Mouse (Mus musculus): ENCODE results near the gene Riok2. TPM values are rescaled to one million over a fixed set of nuclear protein-coding genes. Genes with fewer than 3 reads are reported as not detected.
"Not testable (repeated sequence)": the region's sequence is repeated elsewhere in the genome, so short reads cannot be mapped to it uniquely, and the experiment has no call there.

Gene Riok2
- 24.0 and 26.2 TPM in 2 replicates for polyA plus RNA-seq (2014; fragmentation: Nextera tagmentation; extraction: Ambion mirVana)

- Histone ChIP-seq H3K36me3 (ENCODE audit: control insufficient read depth, insufficient read depth, low read length) (peaks cover 12% of the 10 kb centered on the region), H3K27me3 (ENCODE audit: control insufficient read depth, insufficient read depth, low read length) (no peaks in the 10 kb centered on the region), H3K4me3 (replicated peaks; ENCODE audit: low read depth, low read length) (peak within 1 kb of the TSS; percentile 48), H3K4me1 (ENCODE audit: control insufficient read depth, insufficient read depth, low read length) (peaks cover 11% of the 10 kb centered on the region), H3K27ac (replicated peaks; ENCODE audit: low read depth, low read length) (peak within 1 kb of the TSS; percentile 80), H3K4me2 (ENCODE audit: low read length) (peak within 1 kb of the TSS; percentile 66), H3K9ac (replicated peaks; ENCODE audit: low read length) (peak within 1 kb of the TSS; percentile 70), H3K9me3 (ENCODE audit: control insufficient read depth, low read length) (no peaks in the 10 kb centered on the region)
- peak; percentile 99 for ATAC-seq (ENCODE audit: low FRiP score, low TSS enrichment)
- WGBS, result under 1% methylated on average over 48 of the region's 48 CpGs
- DNase-seq, result peak; percentile 99
Observed at GRCm38 (mm10) chr17:17373918-17374910, at the start of gene Riok2. TSS of gene Riok2 (plus strand) at chr17:17374309.

DNA sequence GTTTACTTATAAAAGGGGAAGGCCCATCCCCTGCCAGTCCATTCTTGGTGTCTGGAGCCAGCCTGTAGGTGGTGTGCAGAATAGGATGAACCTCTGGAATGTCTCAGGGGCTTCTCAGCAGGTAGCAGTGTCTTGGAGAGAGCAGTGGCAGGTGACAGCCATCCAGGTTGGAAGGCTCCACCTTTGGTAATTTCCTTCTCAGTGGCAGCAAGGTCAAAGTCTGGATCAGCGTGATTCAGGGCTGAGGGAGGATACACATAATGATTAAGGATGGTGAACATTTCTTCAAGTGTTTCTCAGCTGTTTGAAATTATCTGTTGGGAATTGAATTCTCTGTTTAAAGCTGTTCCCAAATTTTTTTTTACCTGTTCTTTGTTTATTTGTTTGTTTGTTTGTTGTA, 48.1 kb upstream of the Riok2 start:
- H3K27me3 ChIP-seq (ENCODE audit: control insufficient read depth, insufficient read depth, low read length); H3K4me1 ChIP-seq (ENCODE audit: control insufficient read depth, insufficient read depth, low read length); H3K9me3 ChIP-seq (ENCODE audit: control insufficient read depth, low read length); H3K27ac ChIP-seq (replicated peaks; ENCODE audit: low read depth, low read length); ATAC-seq (ENCODE audit: low FRiP score, low TSS enrichment); H3K4me2 ChIP-seq (ENCODE audit: low read length); DNase-seq; H3K4me3 ChIP-seq (replicated peaks; ENCODE audit: low read depth, low read length); H3K9ac ChIP-seq (replicated peaks; ENCODE audit: low read length); H3K36me3 ChIP-seq (ENCODE audit: control insufficient read depth, insufficient read depth, low read length): not testable (repeated sequence)
- WGBS, result 79% methylated on average over 1 of the region's 1 CpGs

DNA sequence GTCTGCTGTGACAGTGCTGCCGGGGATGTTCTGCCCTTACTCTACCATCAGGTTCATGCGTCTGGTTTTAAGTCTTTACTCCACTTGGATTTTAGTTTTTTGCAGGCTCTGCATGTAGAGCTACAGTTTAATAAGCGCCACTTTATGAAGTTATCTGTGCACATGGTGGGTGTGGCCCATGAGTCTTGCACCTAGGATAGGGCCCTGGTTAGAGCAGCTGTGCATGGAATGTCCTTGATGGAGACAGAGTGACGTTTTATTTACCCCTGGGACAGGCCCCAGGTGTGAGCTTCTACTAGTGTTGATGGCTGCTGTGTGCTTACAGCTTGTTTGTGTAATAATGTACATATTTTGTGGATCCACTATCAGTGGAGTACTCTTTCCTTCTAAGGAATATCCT, 47.5 kb upstream of the Riok2 start:
- Histone ChIP-seq H3K9ac (replicated peaks; ENCODE audit: low read length) (no peak overlapping the region), H3K36me3 (ENCODE audit: control insufficient read depth, insufficient read depth, low read length) (no peaks in the 10 kb centered on the region), H3K4me2 (ENCODE audit: low read length) (no peak overlapping the region), H3K4me3 (replicated peaks; ENCODE audit: low read depth, low read length) (no peak overlapping the region), H3K4me1 (ENCODE audit: control insufficient read depth, insufficient read depth, low read length) (no peaks in the 10 kb centered on the region), H3K27ac (replicated peaks; ENCODE audit: low read depth, low read length) (no peak overlapping the region), H3K9me3 (ENCODE audit: control insufficient read depth, low read length) (0 out of 2 replicates have a peak, but pooled peaks cover 3% of the 10 kb centered on the region), H3K27me3 (ENCODE audit: control insufficient read depth, insufficient read depth, low read length) (no peaks in the 10 kb centered on the region)
- DNase-seq (no peak), ATAC-seq (ENCODE audit: low FRiP score, low TSS enrichment) (no peak)
- WGBS, result 85% methylated on average over 4 of the region's 4 CpGs

DNA sequence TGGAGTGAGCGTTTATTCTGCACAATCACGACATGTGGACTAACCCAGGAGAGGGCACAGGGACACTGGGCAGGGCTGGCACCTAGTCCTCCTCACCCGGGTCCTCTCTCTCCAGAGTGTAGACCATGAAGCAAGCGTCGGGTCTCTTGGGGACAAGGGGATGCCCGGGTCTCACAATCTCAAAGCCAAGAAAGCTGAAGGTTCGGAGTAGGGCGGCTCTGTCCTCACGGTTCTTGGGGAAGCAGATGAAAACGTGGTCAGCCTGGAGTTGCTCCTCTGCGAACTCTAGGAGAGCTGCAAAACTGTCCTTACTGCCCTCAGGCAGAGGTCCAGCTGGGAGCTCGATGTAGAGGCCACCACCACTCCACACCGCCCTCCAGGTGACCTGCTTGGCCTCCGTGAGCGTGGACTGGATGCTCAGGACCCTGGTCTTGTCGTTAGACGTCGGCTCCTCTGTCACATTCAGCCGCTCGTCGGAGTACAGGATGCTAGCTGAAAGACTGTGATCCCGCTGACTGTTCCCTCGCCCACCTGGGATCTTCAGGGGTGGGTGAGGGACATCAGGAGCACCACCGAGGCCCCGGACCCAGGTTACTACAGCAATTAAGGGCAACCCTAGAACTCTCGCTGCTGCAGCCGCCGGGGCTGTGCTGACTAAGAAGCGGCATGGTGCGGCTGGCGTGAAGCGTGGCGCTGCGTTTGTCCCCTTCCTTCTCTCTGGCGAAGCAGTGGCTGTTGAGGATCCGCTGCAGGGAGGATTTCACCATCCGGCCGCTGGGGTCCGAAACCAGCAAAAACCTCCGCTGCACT, 28.5 kb upstream of the Riok2 start:
- whole genome bisulfite sequencing, result 4% methylated on average over 30 of the region's 40 CpGs
- not testable (repeated sequence) for H3K9ac ChIP-seq (replicated peaks; ENCODE audit: low read length); H3K27ac ChIP-seq (replicated peaks; ENCODE audit: low read depth, low read length); H3K4me1 ChIP-seq (ENCODE audit: control insufficient read depth, insufficient read depth, low read length); H3K27me3 ChIP-seq (ENCODE audit: control insufficient read depth, insufficient read depth, low read length); H3K9me3 ChIP-seq (ENCODE audit: control insufficient read depth, low read length); H3K36me3 ChIP-seq (ENCODE audit: control insufficient read depth, insufficient read depth, low read length)
- peak overlapping the region; percentile 54 for H3K4me2 ChIP-seq (ENCODE audit: low read length)
- DNase-seq (peak; percentile 19), ATAC-seq (ENCODE audit: low FRiP score, low TSS enrichment) (peak; percentile 55; the same call in 1 of the 2 replicates)
- peak overlapping the region; percentile 29 for H3K4me3 ChIP-seq (replicated peaks; ENCODE audit: low read depth, low read length)

DNA sequence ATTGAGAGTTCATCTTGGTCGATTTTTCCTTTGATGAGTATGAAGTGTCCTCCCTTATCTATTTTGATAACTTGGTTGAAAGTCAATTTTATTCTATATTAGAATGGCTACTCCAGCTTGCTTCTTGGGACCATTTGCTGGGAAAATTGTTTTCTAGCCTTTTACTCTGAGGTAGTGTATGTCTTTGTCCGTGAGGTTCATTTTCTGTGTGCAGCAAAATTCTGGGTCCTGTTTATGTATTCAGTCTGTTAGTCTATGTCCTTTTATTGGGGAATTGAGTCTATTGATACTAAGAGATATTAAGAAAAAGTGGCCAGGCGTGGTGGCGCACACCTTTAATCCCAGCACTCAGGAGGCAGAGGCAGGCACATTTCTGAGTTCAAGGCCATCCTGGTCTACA, 27.8 kb upstream of the Riok2 start:
- ATAC-seq (ENCODE audit: low FRiP score, low TSS enrichment), result not testable (repeated sequence)

DNA sequence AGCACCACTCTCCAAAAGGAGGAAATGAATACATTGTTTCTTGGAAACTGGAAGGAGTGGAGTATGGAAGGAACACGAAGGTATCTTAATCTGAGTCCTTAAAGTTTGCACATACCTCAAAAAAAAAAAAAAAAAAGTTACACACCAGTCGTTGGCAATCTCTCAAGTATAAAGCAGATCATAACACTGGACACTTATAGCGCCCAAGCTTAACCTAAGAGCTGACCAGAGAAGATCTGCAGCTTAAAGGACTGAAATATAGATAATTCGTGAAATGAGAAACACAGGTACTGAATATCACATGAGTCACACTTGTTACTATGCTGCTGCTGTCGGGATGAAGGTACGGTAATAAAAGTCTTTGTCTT, 575 bp upstream of the Riok2 start:
- Histone ChIP-seq H3K4me3 (replicated peaks; ENCODE audit: low read depth, low read length) (peak overlapping the region; percentile 48), H3K27ac (replicated peaks; ENCODE audit: low read depth, low read length) (peak overlapping the region; percentile 80), H3K4me2 (ENCODE audit: low read length) (peak overlapping the region; percentile 66), H3K9ac (replicated peaks; ENCODE audit: low read length) (peak overlapping the region; percentile 70), H3K4me1 (ENCODE audit: control insufficient read depth, insufficient read depth, low read length) (peaks cover 11% of the 10 kb centered on the region), H3K9me3 (ENCODE audit: control insufficient read depth, low read length) (no peaks in the 10 kb centered on the region), H3K27me3 (ENCODE audit: control insufficient read depth, insufficient read depth, low read length) (no peaks in the 10 kb centered on the region), H3K36me3 (ENCODE audit: control insufficient read depth, insufficient read depth, low read length) (peaks cover 11% of the 10 kb centered on the region)
- ATAC-seq (ENCODE audit: low FRiP score, low TSS enrichment), result no peak
- 7% methylated on average over 6 of the region's 6 CpGs for WGBS
- no peak for DNase-seq

More for the DNA sequence above, 27.8 kb upstream of the Riok2 start:
- Histone ChIP-seq H3K4me2 (ENCODE audit: low read length) (peak overlapping the region; percentile 54), H3K4me3 (replicated peaks; ENCODE audit: low read depth, low read length) (peak overlapping the region; percentile 29)
- not testable (repeated sequence) for H3K27ac ChIP-seq (replicated peaks; ENCODE audit: low read depth, low read length); H3K9me3 ChIP-seq (ENCODE audit: control insufficient read depth, low read length); H3K36me3 ChIP-seq (ENCODE audit: control insufficient read depth, insufficient read depth, low read length); H3K4me1 ChIP-seq (ENCODE audit: control insufficient read depth, insufficient read depth, low read length); H3K27me3 ChIP-seq (ENCODE audit: control insufficient read depth, insufficient read depth, low read length); H3K9ac ChIP-seq (replicated peaks; ENCODE audit: low read length)
- peak; percentile 17 for DNase-seq
- 40% methylated on average over 4 of the region's 4 CpGs for WGBS

- Histone ChIP-seq H3K36me3 (ENCODE audit: control insufficient read depth, insufficient read depth, low read length) (peaks cover 13% of the 10 kb centered on the region), H3K4me2 (ENCODE audit: low read length) (peak overlapping the region; percentile 66), H3K9ac (replicated peaks; ENCODE audit: low read length) (no peak overlapping the region), H3K27me3 (ENCODE audit: control insufficient read depth, insufficient read depth, low read length) (no peaks in the 10 kb centered on the region), H3K27ac (replicated peaks; ENCODE audit: low read depth, low read length) (no peak overlapping the region), H3K4me3 (replicated peaks; ENCODE audit: low read depth, low read length) (no peak overlapping the region), H3K4me1 (ENCODE audit: control insufficient read depth, insufficient read depth, low read length) (peaks cover 11% of the 10 kb centered on the region), H3K9me3 (ENCODE audit: control insufficient read depth, low read length) (no peaks in the 10 kb centered on the region)
- ATAC-seq (ENCODE audit: low FRiP score, low TSS enrichment) (no peak), DNase-seq (no peak)
- 90% methylated on average over 3 of the region's 3 CpGs for WGBS
Observed at GRCm38 (mm10) chr17:17375581-17375980, 1.5 kb downstream of the Riok2 start.

- no peaks in the 10 kb centered on the region for H3K4me1 ChIP-seq (ENCODE audit: control insufficient read depth, insufficient read depth, low read length)
- ATAC-seq (ENCODE audit: low FRiP score, low TSS enrichment) (no peak), DNase-seq (no peak)
- no peaks in the 10 kb centered on the region for H3K27me3 ChIP-seq (ENCODE audit: control insufficient read depth, insufficient read depth, low read length)
- H3K36me3 ChIP-seq (ENCODE audit: control insufficient read depth, insufficient read depth, low read length), result peaks cover 63% of the 10 kb centered on the region
- over 99% methylated on average over 4 of the region's 4 CpGs for WGBS
- H3K27ac ChIP-seq (replicated peaks; ENCODE audit: low read depth, low read length), result no peak overlapping the region
- no peak overlapping the region for H3K9ac ChIP-seq (replicated peaks; ENCODE audit: low read length)
- H3K9me3 ChIP-seq (ENCODE audit: control insufficient read depth, low read length), result no peaks in the 10 kb centered on the region
- H3K4me3 ChIP-seq (replicated peaks; ENCODE audit: low read depth, low read length), result no peak overlapping the region
- H3K4me2 ChIP-seq (ENCODE audit: low read length), result no peak overlapping the region
Observed at GRCm38 (mm10) chr17:17383703-17384102, 9.6 kb downstream of the Riok2 start.
